Mouse (Mus musculus): ENCODE results near the gene Taar7e.
"Not testable (repeated sequence)": the region's sequence is repeated elsewhere in the genome, so short reads cannot be mapped to it uniquely, and the experiment has no call there.

The Taar7e gene

DNA sequence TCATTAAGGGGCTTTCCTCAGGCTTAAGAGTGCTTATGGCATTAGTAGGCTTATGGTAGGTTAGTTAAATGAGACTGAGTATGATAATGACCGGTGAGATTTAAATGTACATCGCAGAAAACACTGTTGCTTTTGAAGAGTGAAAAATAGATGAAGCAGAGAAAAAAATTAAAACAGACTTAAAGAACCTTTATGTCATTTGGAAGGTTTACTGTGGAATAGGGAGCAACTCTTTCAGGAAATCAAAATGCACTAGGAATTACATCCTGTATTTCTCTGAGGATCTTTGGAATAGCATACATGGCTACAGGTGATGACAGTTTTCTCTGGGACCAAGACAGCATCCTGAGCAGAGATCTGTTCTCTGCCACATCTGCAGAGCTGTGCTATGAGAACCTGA, at the start of gene Taar7e:
Gene Taar7e, plus strand, starts transcription at position 301 of the 400 bp plus-strand sequence.
- no peak for DNase-seq (ENCODE audit: low spot score)

DNA sequence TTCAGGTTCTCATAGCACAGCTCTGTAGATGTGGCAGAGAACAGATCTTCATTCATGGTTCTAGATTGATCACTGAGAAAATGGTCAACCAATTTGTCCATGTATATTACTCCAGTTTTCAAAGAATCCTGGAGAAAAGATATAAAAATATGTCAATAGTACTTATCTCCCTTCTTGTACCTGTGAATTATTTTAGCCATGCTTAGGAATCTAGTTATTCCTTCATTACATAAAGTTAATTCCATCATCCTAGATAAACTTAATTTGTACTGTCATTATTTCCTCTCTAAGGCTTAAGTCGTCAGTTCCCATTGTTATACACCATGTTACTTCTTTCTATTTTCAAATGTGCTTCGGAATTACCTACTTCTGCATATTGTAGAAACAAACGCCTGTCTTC, 44.0 kb upstream of the Taar7e start, which contains the start of gene Taar7a:
Gene Taar7a, minus strand, starts transcription at position 101 of the 400 bp plus-strand sequence.
- no peak for DNase-seq (ENCODE audit: low spot score)

DNA sequence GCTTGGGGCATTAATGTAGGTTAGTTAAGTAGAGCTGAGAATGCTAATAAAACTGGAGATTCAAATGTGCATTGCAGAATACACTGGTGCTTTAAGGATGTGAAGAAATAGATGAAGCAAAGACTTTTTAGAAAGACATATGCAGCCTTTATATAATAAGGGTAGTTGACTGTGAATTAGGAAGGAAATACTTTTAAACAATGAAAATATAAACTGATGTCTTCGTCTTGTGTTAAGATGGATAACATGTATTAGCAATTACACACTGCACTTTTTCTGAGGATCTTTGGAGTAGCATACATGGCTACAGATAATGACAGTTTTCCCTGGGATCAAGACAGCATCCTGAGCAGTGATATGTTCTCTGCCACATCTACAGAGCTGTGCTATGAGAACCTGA, 37.8 kb upstream of the Taar7e start, which contains the start of gene Taar7b:
Gene Taar7b, plus strand, starts transcription at position 301 of the 400 bp plus-strand sequence.
- no peak for DNase-seq (ENCODE audit: low spot score)

DNA sequence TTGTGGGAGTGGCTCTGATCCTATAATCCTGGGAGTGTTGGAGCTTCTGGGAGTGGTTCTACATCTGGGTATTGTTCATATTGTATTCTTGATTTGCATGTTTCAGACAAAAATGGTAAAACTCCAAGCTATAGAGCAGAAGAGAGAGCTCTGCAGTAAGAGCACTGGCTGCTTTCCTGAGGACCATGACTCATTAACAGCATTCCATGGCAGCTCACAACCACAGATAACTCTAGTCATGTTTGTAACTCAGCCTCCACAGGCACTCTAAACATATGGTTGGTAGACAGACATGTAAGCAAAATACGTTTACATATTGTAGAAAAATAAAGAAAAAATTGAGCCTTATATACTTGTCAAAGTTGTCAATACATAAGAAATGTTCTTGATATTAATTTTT, 31.0 kb upstream of the Taar7e start:
- DNase-seq (ENCODE audit: low spot score), result no peak

DNA sequence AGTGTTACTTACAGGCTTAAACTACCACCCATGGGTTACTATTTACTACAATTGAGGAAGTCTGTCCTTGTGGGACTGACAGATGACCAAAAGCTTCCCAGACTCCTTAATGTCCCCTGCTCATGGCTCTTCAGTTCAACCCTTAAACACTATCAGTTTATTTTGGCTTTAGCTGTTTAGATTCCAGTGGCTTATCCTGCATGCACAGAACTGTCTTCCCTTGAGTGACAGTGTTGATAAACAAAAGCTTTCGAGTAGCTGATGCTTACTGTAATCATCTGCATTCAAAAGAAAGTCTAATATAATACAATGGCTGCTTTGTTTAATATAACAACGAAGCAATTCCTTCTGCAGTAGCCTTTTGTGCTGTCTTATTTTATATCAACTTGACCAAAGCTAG, 30.4 kb upstream of the Taar7e start:
- no peak for DNase-seq (ENCODE audit: low spot score)

DNA sequence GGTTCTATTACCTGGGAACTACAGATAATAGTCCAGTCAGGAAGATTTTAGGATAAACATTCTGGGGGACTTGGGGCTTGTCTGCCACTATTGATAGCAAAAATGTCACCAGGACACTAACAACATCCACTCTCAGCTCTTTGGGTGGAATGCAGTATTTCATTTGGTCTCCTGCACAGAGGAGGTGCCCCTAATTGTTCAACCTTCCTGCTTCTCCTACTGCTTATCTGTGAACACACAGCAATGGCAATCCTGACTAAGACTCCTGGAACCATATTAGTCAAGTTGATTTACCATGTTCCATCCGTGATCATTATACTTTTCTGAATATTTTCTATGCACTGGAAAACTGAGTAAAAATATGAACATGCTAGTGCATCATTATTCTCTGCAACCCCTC, 29.3 kb upstream of the Taar7e start:
- DNase-seq (ENCODE audit: low spot score), result no peak

DNA sequence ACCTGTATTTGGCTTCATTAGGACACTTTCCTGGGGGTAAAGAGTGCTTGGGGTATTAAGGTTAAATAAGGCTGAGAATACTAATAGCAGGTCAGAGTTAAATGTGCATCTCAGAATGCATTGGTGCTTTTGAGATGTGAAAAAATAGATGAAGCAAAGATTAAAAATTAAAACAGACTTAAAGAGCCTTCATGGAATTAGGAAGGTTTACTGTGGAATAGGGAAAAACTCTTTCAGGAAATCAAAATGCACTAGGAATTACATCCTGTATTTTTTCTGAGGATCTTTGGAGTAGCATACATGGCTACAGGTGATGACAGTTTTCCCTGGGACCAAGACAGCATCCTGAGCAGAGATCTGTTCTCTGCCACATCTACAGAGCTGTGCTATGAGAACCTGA, 10.5 kb upstream of the Taar7e start, which contains the start of gene Taar7d:
Gene Taar7d, plus strand, starts transcription at position 301 of the 400 bp plus-strand sequence.
- no peak for DNase-seq (ENCODE audit: low spot score)

DNA sequence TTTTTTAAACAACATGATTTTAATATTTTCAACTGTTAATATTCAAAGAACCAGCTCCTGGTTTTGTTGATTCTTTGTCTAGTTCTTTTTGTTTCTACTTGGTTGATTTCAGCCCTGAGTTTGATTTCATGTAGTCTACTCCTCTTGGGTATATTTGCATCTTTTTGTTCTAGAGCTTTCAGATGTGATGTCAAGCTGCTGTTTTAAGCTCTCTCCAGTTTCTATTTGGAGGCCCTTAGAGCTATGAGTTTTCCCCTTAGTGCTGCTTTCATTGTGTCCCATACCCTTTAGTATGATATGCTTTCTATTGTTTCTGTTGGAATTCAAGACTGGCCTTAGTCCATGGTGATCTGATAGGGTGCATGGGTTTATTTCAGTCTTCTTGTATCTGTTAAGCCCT, 6.1 kb upstream of the Taar7e start:
- no peak for DNase-seq (ENCODE audit: low spot score)

DNA sequence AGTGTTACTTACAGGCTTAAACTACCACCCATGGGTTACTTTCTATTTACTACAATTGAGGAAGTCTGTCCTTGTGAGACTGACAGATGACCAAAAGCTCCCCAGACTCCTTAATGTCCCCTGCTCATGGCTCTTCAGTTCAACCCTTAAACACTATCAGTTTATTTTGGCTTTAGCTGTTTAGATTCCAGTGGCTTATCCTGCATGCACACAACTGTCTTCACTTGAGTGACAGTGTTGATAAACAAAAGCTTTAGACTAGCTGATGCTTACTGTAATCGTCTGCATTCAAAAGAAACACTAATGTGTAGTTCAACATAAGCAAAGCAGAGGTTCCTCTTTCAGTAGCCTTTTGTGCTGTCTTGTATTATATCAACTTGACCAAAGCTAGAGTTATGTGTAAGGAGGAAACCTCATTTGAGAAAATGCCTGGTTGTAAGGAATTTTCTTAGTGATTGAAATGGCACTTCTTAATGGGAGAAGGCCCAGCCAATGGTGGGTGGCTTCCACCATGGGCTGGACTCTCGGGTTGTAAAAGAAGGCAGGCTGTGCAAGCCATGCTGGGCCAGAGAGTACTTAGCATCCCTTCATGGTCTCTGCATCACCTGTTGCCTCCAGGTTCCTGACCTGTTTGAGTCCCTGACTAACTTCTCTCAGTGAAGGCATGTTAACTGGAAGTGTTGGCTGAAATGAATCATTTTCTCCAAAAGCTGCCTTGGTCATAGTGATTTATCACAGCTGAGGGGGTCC, 2.9 kb downstream of the Taar7e start:
- no peak for DNase-seq (ENCODE audit: low spot score)

DNA sequence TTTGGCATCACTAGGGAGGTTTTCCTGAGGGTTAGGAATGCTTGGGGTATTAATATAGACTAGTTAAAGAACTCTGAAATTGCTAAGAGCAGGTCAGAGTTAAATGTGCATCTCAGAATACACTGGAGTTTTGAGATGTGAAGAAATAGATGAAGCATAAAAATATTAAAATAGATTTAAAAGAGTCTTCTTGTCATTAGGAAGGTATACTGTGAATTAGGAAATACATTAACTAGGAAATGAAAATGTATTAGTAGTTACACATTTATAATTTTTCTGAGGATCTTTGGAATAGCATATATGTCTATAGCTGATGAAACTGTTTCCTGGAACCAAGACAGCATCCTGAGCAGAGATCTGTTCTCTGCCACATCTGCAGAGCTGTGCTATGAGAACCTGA, 11.8 kb downstream of the Taar7e start, which contains the start of gene Taar7f:
Gene Taar7f, plus strand, starts transcription at position 301 of the 400 bp plus-strand sequence.
- DNase-seq (ENCODE audit: low spot score), result no peak

DNA sequence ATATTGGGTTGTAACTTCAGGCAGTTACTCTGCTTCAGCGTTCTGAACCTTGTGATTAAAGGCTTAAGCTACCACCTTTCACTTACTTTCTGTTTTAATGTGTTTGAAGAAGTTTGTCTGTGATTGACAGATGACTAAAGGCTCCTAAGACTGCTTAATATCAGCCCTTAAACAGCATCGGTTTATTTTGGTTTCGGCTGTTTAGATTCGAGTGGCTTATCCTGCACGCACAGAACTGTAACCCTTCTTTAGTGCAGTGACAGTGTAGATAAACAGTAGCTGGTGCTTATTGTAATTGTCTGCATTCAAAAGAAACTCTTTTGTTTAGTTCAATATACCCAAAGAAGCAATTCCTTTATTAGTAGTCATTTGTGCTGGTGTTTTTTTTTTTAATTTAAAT, 14.6 kb downstream of the Taar7e start:
- DNase-seq (ENCODE audit: low spot score), result no peak

DNA sequence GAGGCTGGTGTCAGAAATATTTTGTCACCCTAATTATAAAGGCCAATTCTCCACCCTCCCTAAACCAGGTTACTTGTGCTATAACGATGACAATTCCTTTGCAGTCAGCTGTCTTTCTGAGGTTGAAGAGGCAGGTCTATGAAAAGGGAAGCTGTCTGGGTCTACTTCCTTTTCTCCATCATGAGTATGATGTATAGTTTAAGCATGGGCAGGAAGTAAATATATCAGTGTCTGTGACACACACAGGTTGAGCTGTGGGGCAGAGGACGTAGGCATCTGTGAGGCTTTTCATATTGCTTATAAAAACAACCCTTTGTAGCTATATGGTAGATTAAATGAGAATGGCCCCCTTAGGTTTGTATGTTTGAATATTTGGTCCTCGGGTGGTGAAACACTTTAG, 21.6 kb downstream of the Taar7e start:
- DNase-seq (ENCODE audit: low spot score), result no peak

DNA sequence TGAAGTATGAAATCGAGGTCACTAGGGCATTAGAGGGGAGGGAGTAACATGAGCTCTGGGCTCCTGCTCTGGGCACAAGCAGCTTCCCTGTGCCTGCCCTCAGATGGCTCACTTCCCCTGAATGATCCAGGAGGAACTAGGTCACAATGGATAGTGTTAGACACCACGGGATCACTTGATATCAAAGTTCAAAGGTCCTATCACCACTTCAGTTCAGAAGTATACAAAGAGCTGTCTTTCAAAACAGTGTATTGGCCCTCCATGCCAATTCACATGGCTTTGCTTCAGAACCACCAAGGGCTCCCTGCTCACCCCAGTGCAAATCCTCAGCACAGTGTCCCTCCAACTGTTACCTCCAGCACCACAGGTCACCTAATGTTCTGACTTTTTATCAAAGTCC, 37.3 kb downstream of the Taar7e start:
- DNase-seq (ENCODE audit: low spot score), result not testable (repeated sequence)

DNA sequence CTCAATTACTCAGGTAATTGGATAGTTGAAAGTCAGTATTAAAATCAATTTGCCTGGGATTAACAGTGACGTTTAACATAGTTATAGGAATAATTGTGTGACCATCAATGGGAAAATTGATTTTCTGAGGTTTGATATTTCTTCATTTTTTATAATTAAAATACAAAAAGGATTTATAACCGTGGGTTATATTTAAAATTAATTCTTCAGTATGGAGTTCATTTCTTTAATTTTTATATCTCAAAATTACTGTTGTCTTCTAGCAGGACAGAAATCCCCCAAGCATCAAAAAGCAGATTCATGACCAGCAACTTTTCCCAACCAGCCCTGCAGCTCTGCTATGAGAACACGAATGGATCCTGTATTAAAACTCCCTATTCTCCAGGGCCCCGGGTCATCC, 38.8 kb downstream of the Taar7e start, which contains the start of gene Taar8a:
Gene Taar8a, plus strand, starts transcription at position 301 of the 400 bp plus-strand sequence.
- DNase-seq (ENCODE audit: low spot score), result not testable (repeated sequence)

DNA sequence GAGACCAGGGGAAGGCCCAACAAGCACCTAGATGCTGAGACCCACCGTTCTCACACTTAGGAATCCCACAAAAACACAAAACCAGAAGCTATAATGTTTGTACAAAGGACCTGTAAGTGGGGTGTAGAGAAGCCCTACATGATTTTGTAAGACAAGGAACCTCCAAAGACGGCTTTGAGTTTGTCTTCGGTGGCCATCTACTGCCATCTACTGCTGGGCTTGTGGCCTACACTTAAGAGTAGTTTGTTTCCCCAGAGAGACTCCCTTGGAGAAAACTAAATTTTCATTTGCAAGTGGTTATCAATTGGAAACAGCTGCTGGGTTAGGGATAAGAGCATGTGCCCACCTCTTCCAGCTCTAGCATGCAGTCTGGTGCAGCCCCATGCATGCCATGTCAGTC, 42.8 kb downstream of the Taar7e start:
- peak; percentile 46 for DNase-seq (ENCODE audit: low spot score)

DNA sequence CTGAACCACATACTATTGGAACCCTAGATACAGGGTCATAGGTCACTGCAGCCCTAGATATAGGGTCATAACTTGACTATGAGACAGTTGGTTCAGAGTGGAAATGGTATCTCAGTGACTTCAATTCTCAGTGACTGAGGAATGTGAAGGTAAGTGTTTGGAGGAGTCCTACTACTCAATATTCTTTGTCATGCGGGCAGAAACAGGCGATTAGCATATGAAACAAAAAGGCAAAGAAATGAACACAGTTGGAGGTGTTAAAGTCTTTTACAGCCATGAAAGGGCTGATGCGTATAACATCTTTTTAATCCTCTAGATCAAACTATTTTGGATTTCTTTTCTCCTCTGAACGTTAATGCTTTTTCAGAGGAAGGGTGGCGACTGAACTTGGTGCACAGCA, 48.5 kb downstream of the Taar7e start:
- no peak for DNase-seq (ENCODE audit: low spot score)

DNA sequence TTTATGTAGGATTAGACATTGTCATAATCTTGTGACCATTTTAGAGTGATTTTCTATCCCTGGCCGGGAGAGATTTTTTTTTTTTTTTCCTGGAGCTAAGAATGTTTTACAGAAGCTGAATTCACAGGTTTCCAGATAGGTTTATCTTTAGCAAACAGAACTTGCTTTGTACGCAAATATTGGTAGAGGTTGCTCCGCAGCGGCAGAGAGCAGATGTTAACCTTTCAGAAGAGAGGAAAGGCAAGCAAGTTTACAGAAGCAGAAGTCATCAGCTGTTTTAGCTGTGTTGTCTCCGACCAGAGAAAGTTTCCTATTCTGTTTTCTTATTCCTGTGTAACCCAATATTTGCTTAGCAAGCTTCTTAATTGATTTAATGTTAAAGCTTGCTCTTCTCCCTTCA, 49.1 kb downstream of the Taar7e start:
- DNase-seq (ENCODE audit: low spot score), result no peak

DNA sequence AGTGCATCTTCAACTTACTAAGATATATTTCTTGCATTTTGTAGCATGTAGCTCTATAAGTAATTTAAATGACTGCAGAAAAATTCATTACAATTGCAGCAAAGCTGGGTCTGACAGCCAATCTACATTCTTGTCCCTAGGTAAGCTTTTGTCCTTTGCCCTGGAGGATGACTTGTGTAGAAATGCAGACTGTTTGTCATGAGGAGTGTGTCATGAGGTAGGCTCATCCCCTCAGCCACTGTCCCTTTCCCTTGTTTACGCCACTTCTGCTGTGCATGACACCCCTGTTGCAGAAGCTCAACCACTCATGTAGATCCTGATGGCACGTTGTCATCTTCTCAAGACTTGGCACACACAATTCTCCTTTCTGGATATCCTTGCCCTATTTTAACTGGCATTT, 49.8 kb downstream of the Taar7e start:
- DNase-seq (ENCODE audit: low spot score), result no peak
